Mouse (Mus musculus) liver, adult 2 months (tissue): ENCODE results near the gene Tcirg1.

Experiments
- CTCF ChIP-seq: fragments of 200-500 bp; IDR thresholded peaks from 2 replicates; pipeline ENCODE4 v1.5.1; 2011; ENCODE audit warnings: low read depth, low read length, control low read depth
- POLR2A ChIP-seq: fragments of 200-500 bp; IDR thresholded peaks from 2 replicates; pipeline ENCODE4 v1.6.1; 2011; ENCODE audit warnings: low read length, control low read depth; ENCODE audit not compliant: insufficient read depth; ENCODE audit errors: extremely low read depth

GRCm38 (mm10) chr19:3952099-3952498 lies 45.2 kb upstream of the Tcirg1 start:
- TF ChIP-seq POLR2A (no peak), CTCF (no peak)
